Mouse (Mus musculus) spleen, adult 2 months (tissue): ENCODE measurements at regions not wholly inside any gene's neighbourhood (a gene's known extent, or its start where the extent isn't known, plus 50 kb on each side); places are given as distances from the start of the nearest gene placed in this dataset.

ENCODE experiments used
- CTCF ChIP-seq: fragments of 200-500 bp; IDR thresholded peaks from 2 replicates; pipeline ENCODE4 v1.5.1; 2011; ENCODE audit warnings: mild to moderate bottlenecking, inconsistent platforms; ENCODE audit not compliant: insufficient read depth, insufficient read length, insufficient replicate concordance; ENCODE audit errors: extremely low read depth
- POLR2A ChIP-seq: fragments of 200-500 bp; IDR thresholded peaks from 2 replicates; pipeline ENCODE4 v1.6.1; 2011; ENCODE audit warnings: low read depth, low read length, inconsistent platforms

DNA sequence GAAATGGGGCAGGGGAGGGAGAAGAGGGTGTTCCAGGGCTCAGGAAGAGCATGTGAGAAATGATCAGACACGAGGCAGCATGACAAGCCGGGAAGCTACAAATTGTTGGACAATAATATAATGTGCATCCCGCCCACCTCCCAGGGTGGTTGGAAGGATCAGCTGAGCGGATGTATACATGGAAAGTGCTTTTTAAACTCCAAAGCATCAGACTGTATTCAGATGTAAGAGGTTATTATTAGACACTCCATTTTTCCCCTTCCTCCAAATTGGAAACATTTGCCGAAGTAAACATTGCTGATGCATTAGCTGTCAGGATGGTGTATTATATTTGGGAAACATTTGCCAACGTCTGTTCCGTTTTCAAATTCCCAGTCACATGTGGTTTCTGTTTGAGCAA lies 367.2 kb upstream of the Gm26657 start:
- TF ChIP-seq CTCF (no peak), POLR2A (no peak)
